Mouse (Mus musculus): ENCODE measurements around the gene Tmprss11a. TPM values are rescaled to one million over a fixed set of nuclear protein-coding genes. Genes with fewer than 3 reads are reported as not detected.

The Tmprss11a gene
- polyA plus RNA-seq, 1 experiment from 2014 or later, result not detected

Other genes starting within 250 kb of the Tmprss11a start
- not detected in 2 replicates for gene Tmprss11c, start 179.7 kb downstream of the Tmprss11a start, polyA plus RNA-seq (2014; fragmentation: Nextera tagmentation; extraction: Ambion mirVana)
- 0.15 TPM in 1 of 2 replicates, not detected in the other for gene Tmprss11d, start 95.6 kb downstream of the Tmprss11a start, polyA plus RNA-seq (2014; fragmentation: Nextera tagmentation; extraction: Ambion mirVana)
- gene Tmprss11g, start 49.6 kb upstream of the Tmprss11a start, polyA plus RNA-seq (2014; fragmentation: Nextera tagmentation; extraction: Ambion mirVana), result not detected in 2 replicates
- not detected in 2 replicates for gene Tmprss11f, start 163.4 kb upstream of the Tmprss11a start, polyA plus RNA-seq (2014; fragmentation: Nextera tagmentation; extraction: Ambion mirVana)
- not detected in 2 replicates for gene Tmprss11b, start 207.4 kb upstream of the Tmprss11a start, polyA plus RNA-seq (2014; fragmentation: Nextera tagmentation; extraction: Ambion mirVana)

All from limb, embryonic 11.5 days (tissue).